Mouse (Mus musculus) embryonic fibroblast, embryonic 13.5 days (primary cell): ENCODE measurements around the gene Gm9964. TPM values are rescaled to one million over a fixed set of nuclear protein-coding genes. Genes with fewer than 3 reads are reported as not detected.
A peak's percentile ranks its signal among the peaks of the same experiment; 100 is the strongest.
"Not testable (repeated sequence)": the region's sequence is repeated elsewhere in the genome, so short reads cannot be mapped to it uniquely, and the experiment has no call there.

Experiments
- H3K27ac ChIP-seq: 2 replicates; pipeline ENCODE4 v1.5.1; 2012; ENCODE audit warnings: low read length, control low read depth, inconsistent platforms; ENCODE audit not compliant: insufficient read depth
- H3K4me1 ChIP-seq: 2 replicates; pipeline ENCODE4 v1.6.1; 2011; ENCODE audit warnings: low read length; ENCODE audit not compliant: control insufficient read depth, insufficient read depth
- H3K4me3 ChIP-seq: 2 replicates; pipeline ENCODE4 v1.5.1; 2011; ENCODE audit warnings: mild to moderate bottlenecking, control low read depth, low read length; ENCODE audit not compliant: insufficient read depth
- CTCF ChIP-seq: IDR thresholded peaks from 2 replicates; pipeline ENCODE4 v1.5.1; 2011; ENCODE audit warnings: mild to moderate bottlenecking, control low read depth, low read length, moderate library complexity, borderline replicate concordance; ENCODE audit not compliant: insufficient read depth
- POLR2A ChIP-seq: IDR thresholded peaks from 2 replicates; pipeline ENCODE4 v1.6.1; 2011; ENCODE audit warnings: low read depth, mild to moderate bottlenecking, control low read depth, low read length, moderate library complexity
- polyA plus RNA-seq: library from polyadenylated mRNA; stranded (reverse); fragments of >200 nt; gene quantifications from 2 replicates; pipeline ENCODE4 v1.2.4, GENCODE M21; 2011; ENCODE audit warnings: low read depth; ENCODE audit not compliant: missing spikeins, insufficient read length

Gm9964 gene
- polyA plus RNA-seq, 1 experiment, result not detected

GRCm38 (mm10) chr11:79287447-79287846, 9.3 kb downstream of the Gm9964 start:
- no peak overlapping the region for H3K27ac ChIP-seq
- no peaks in the 10 kb centered on the region for H3K4me1 ChIP-seq
- no peak for TF ChIP-seq CTCF
- TF ChIP-seq POLR2A, result no peak
- H3K4me3 ChIP-seq, result no peak overlapping the region

- Histone ChIP-seq H3K4me3 (no peak overlapping the region), H3K27ac (no peak overlapping the region), H3K4me1 (no peaks in the 10 kb centered on the region)
- TF ChIP-seq CTCF, result no peak
- TF ChIP-seq POLR2A, result no peak
Observed at GRCm38 (mm10) chr11:79286305-79286799, 10.4 kb downstream of the Gm9964 start.

- Histone ChIP-seq H3K27ac (no peak overlapping the region), H3K4me1 (peaks cover 7% of the 10 kb centered on the region), H3K4me3 (no peak overlapping the region)
- TF ChIP-seq CTCF (no peak), POLR2A (no peak)
Observed at GRCm38 (mm10) chr11:79283350-79284030, 13.2 kb downstream of the Gm9964 start.

GRCm38 (mm10) chr11:79281396-79281795, 15.3 kb downstream of the Gm9964 start:
- Histone ChIP-seq H3K4me1 (peaks cover 7% of the 10 kb centered on the region), H3K4me3 (no peak overlapping the region), H3K27ac (no peak overlapping the region)
- TF ChIP-seq POLR2A, result no peak
- no peak for TF ChIP-seq CTCF

GRCm38 (mm10) chr11:79279732-79280405, 16.8 kb downstream of the Gm9964 start:
- Histone ChIP-seq H3K4me1 (peaks cover 7% of the 10 kb centered on the region), H3K4me3 (no peak overlapping the region), H3K27ac (no peak overlapping the region)
- TF ChIP-seq CTCF, result no peak
- no peak for TF ChIP-seq POLR2A

DNA sequence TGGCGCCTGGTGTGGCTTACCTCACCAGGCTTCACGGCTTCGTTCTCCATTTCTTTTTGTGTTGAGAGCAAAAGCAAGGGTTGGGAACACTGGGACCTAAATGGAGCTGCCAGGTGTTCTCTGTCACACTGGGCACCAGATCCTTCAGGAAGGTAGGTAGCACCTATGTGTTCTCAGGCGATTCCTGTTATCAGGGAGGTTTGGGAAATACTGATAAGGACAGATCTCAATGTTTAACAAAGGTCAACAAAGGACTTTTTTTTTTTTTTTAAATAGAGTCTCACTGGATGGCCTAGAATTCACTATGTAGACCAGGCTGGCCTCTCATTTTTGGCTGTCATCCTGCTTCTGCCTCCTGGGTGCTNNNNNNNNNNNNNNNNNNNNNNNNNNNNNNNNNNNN, 22.9 kb downstream of the Gm9964 start:
- no peak for TF ChIP-seq POLR2A
- no peak for TF ChIP-seq CTCF
- H3K27ac ChIP-seq, result no peak overlapping the region
- H3K4me3 ChIP-seq, result no peak overlapping the region
- H3K4me1 ChIP-seq, result no peaks in the 10 kb centered on the region

GRCm38 (mm10) chr11:79273039-79273438, 23.7 kb downstream of the Gm9964 start:
- H3K4me3 ChIP-seq, result no peak overlapping the region

DNA sequence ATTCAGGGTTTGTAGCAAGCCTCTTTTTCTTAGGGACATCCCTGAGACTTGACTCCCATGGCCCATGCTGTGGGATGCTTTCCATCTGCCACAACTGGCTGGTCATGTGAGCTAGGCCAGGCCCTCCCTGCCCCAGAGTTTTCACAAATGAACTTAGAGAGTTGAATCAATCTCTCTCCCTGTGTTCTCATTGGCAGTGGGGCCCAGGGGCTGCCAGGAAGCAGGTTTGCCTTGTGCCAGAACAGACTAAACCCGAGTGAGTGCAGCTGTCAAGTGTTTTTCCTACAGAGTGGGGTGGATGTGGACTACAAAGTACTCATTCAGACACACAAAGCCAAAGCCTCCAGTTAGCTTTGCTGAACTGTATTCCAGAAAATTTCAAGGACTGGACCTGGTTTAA, 29.5 kb downstream of the Gm9964 start:
- Histone ChIP-seq H3K4me3 (no peak overlapping the region), H3K4me1 (peaks cover 3% of the 10 kb centered on the region), H3K27ac (no peak overlapping the region)
- TF ChIP-seq POLR2A (no peak), CTCF (no peak)

More at GRCm38 (mm10) chr11:79273039-79273438, 23.7 kb downstream of the Gm9964 start:
- TF ChIP-seq POLR2A (no peak), CTCF (no peak)
- Histone ChIP-seq H3K4me1 (no peaks in the 10 kb centered on the region), H3K27ac (no peak overlapping the region)

- Histone ChIP-seq H3K27ac (peak overlapping the region; percentile 98), H3K4me1 (peaks cover 3% of the 10 kb centered on the region), H3K4me3 (no peak overlapping the region)
- TF ChIP-seq CTCF (no peak), POLR2A (no peak)
Observed at GRCm38 (mm10) chr11:79264376-79264775, 32.3 kb downstream of the Gm9964 start.

- H3K4me1 ChIP-seq, H3K27ac ChIP-seq, H3K4me3 ChIP-seq: not testable (repeated sequence)
Observed at GRCm38 (mm10) chr11:79260126-79260525, 36.6 kb downstream of the Gm9964 start.
